Mouse (Mus musculus): ENCODE measurements around the gene Gm765.

Gm765 gene

GRCm38 (mm10) chr6:98342654-98343053 is at the start of gene Gm765:
Gm765 (minus strand) TSS chr6:98342754.
- DNase-seq, result no peak

GRCm38 (mm10) chr6:98385487-98385886 is 42.9 kb upstream of the Gm765 start:
- DNase-seq, result no peak

- DNase-seq, result no peak
These were observed 41.9 kb upstream of the Gm765 start for GRCm38 (mm10) chr6:98384431-98384830.

- DNase-seq, result peak in 1 of 2 experiments; percentile 2
These were observed 40.9 kb upstream of the Gm765 start for GRCm38 (mm10) chr6:98383411-98383810.

GRCm38 (mm10) chr6:98366199-98366598 is 23.6 kb upstream of the Gm765 start:
- DNase-seq, result no peak

- DNase-seq, result no peak
These were observed 12.7 kb upstream of the Gm765 start for GRCm38 (mm10) chr6:98355271-98355670.

- DNase-seq, result no peak
These were observed 10.7 kb upstream of the Gm765 start for GRCm38 (mm10) chr6:98353285-98353684.

GRCm38 (mm10) chr6:98332714-98333113 is 9.8 kb downstream of the Gm765 start:
- no peak for DNase-seq

GRCm38 (mm10) chr6:98311659-98312058 is 30.9 kb downstream of the Gm765 start:
- no peak for DNase-seq

GRCm38 (mm10) chr6:98307647-98308046 is 34.9 kb downstream of the Gm765 start:
- DNase-seq, result no peak

GRCm38 (mm10) chr6:98307159-98307558 is 35.4 kb downstream of the Gm765 start:
- DNase-seq, result no peak

- no peak for DNase-seq
These were observed 50.5 kb downstream of the Gm765 start for GRCm38 (mm10) chr6:98292064-98292463.

GRCm38 (mm10) chr6:98288316-98288715 is 54.2 kb downstream of the Gm765 start:
- no peak for DNase-seq

- no peak for DNase-seq
These were observed 55.0 kb downstream of the Gm765 start for GRCm38 (mm10) chr6:98287521-98287920.

- no peak for DNase-seq
These were observed 57.4 kb downstream of the Gm765 start for GRCm38 (mm10) chr6:98285190-98285589.

GRCm38 (mm10) chr6:98282791-98283190 is 59.8 kb downstream of the Gm765 start:
- no peak for DNase-seq

- peak in 1 of 2 experiments; percentile 34 for DNase-seq
These were observed 71.0 kb downstream of the Gm765 start for GRCm38 (mm10) chr6:98271553-98271952.

- DNase-seq, result no peak
These were observed 79.6 kb downstream of the Gm765 start for GRCm38 (mm10) chr6:98262961-98263360.

- DNase-seq, result no peak
These were observed 83.5 kb downstream of the Gm765 start for GRCm38 (mm10) chr6:98259016-98259415.

GRCm38 (mm10) chr6:98246449-98246848 is 96.1 kb downstream of the Gm765 start:
- DNase-seq, result no peak

GRCm38 (mm10) chr6:98243186-98243585 is 99.4 kb downstream of the Gm765 start:
- no peak for DNase-seq

GRCm38 (mm10) chr6:98240561-98241272 is 101.8 kb downstream of the Gm765 start:
- DNase-seq, result no peak

GRCm38 (mm10) chr6:98234097-98234496 is 108.5 kb downstream of the Gm765 start:
- DNase-seq, result no peak

- DNase-seq, result no peak
These were observed 118.6 kb downstream of the Gm765 start for GRCm38 (mm10) chr6:98223923-98224322.

- peak in 1 of 2 experiments; percentile 2 for DNase-seq
These were observed 120.6 kb downstream of the Gm765 start for GRCm38 (mm10) chr6:98221970-98222369.

Measured in cerebellum, postnatal 25 days (tissue).